Mouse (Mus musculus): Measurements from ENCODE around the gene Avpr2. TPM values are rescaled to one million over a fixed set of nuclear protein-coding genes. Genes with fewer than 3 reads are reported as not detected.

The Avpr2 gene
- polyA plus RNA-seq, 1 experiment from 2014 or later, result 0.08 TPM

GRCm38 (mm10) chrX:73910451-73910850 is 18.5 kb downstream of the Avpr2 start:
- Histone ChIP-seq H3K9me3 (ENCODE audit: low read length) (no peaks in the 10 kb centered on the region), H3K27ac (ENCODE audit: low read depth) (peak overlapping the region; percentile 81), H3K4me3 (ENCODE audit: low read depth, low read length) (peak overlapping the region; percentile 39), H3K4me2 (ENCODE audit: low read depth, low read length) (peak overlapping the region; percentile 62), H3K4me1 (ENCODE audit: insufficient read depth) (peaks cover 4% of the 10 kb centered on the region; the same call in 1 of the 2 replicates), H3K36me3 (replicated peaks; ENCODE audit: insufficient read depth, low read length) (no peaks in the 10 kb centered on the region), H3K9ac (replicated peaks) (peak overlapping the region; percentile 59), H3K27me3 (ENCODE audit: insufficient read depth, low read length) (no peaks in the 10 kb centered on the region)
- DNase-seq (no peak), ATAC-seq (no peak)
- no peak for TF ChIP-seq EP300 (IDR thresholded peaks at IDR 0.05; ENCODE audit: low read depth)
- TF ChIP-seq CTCF (IDR thresholded peaks at IDR 0.05; ENCODE audit: low read depth), result no peak

GRCm38 (mm10) chrX:73911156-73911555 is 19.3 kb downstream of the Avpr2 start:
- Histone ChIP-seq H3K9ac (replicated peaks) (peak overlapping the region; percentile 59), H3K27ac (ENCODE audit: low read depth) (peak overlapping the region; percentile 81), H3K36me3 (replicated peaks; ENCODE audit: insufficient read depth, low read length) (no peaks in the 10 kb centered on the region), H3K4me2 (ENCODE audit: low read depth, low read length) (peak overlapping the region; percentile 62), H3K9me3 (ENCODE audit: low read length) (no peaks in the 10 kb centered on the region), H3K27me3 (ENCODE audit: insufficient read depth, low read length) (no peaks in the 10 kb centered on the region), H3K4me1 (ENCODE audit: insufficient read depth) (peaks cover 5% of the 10 kb centered on the region; the same call in 1 of the 2 replicates), H3K4me3 (ENCODE audit: low read depth, low read length) (peak overlapping the region; percentile 39)
- TF ChIP-seq CTCF (IDR thresholded peaks at IDR 0.05; ENCODE audit: low read depth) (no peak), EP300 (IDR thresholded peaks at IDR 0.05; ENCODE audit: low read depth) (no peak)
- DNase-seq (peak; percentile 62), ATAC-seq (peak; percentile 14; the same call in 1 of the 2 replicates)
- WGBS (ENCODE audit: insufficient replicate concordance), result 27% methylated on average over 21 of the region's 26 CpGs

GRCm38 (mm10) chrX:73911588-73911987 is 19.7 kb downstream of the Avpr2 start:
- Histone ChIP-seq H3K27me3 (ENCODE audit: insufficient read depth, low read length) (no peaks in the 10 kb centered on the region), H3K36me3 (replicated peaks; ENCODE audit: insufficient read depth, low read length) (no peaks in the 10 kb centered on the region), H3K4me3 (ENCODE audit: low read depth, low read length) (no peak overlapping the region), H3K27ac (ENCODE audit: low read depth) (peak overlapping the region; percentile 81), H3K9me3 (ENCODE audit: low read length) (no peaks in the 10 kb centered on the region), H3K9ac (replicated peaks) (no peak overlapping the region), H3K4me1 (ENCODE audit: insufficient read depth) (peaks cover 5% of the 10 kb centered on the region; the same call in 1 of the 2 replicates), H3K4me2 (ENCODE audit: low read depth, low read length) (peak overlapping the region; percentile 62)
- WGBS (ENCODE audit: insufficient replicate concordance), result 39% methylated on average over 2 of the region's 2 CpGs
- ATAC-seq (peak; percentile 16; the same call in 1 of the 2 replicates), DNase-seq (peak; percentile 52)
- TF ChIP-seq EP300 (IDR thresholded peaks at IDR 0.05; ENCODE audit: low read depth) (no peak), CTCF (IDR thresholded peaks at IDR 0.05; ENCODE audit: low read depth) (no peak)

GRCm38 (mm10) chrX:73914827-73915703 is 23.2 kb downstream of the Avpr2 start:
- TF ChIP-seq EP300 (IDR thresholded peaks at IDR 0.05; ENCODE audit: low read depth), result no peak
- peak; percentile 68 for TF ChIP-seq CTCF (IDR thresholded peaks at IDR 0.05; ENCODE audit: low read depth)
- Histone ChIP-seq H3K9ac (replicated peaks) (peak overlapping the region; percentile 53), H3K4me3 (ENCODE audit: low read depth, low read length) (peak overlapping the region; percentile 37), H3K36me3 (replicated peaks; ENCODE audit: insufficient read depth, low read length) (0 out of 2 replicates have a peak, but pooled peaks cover 8% of the 10 kb centered on the region), H3K9me3 (ENCODE audit: low read length) (no peaks in the 10 kb centered on the region), H3K27ac (ENCODE audit: low read depth) (peak overlapping the region; percentile 86), H3K27me3 (ENCODE audit: insufficient read depth, low read length) (no peaks in the 10 kb centered on the region), H3K4me2 (ENCODE audit: low read depth, low read length) (peak overlapping the region; percentile 70), H3K4me1 (ENCODE audit: insufficient read depth) (peaks cover 5% of the 10 kb centered on the region; the same call in 1 of the 2 replicates)
- DNase-seq, result peak; percentile 88
- WGBS (ENCODE audit: insufficient replicate concordance), result 21% methylated on average over 31 of the region's 31 CpGs
- peak; percentile 96 for ATAC-seq

- Histone ChIP-seq H3K4me1 (ENCODE audit: insufficient read depth) (peaks cover 2% of the 10 kb centered on the region; the same call in 1 of the 2 replicates), H3K27me3 (ENCODE audit: insufficient read depth, low read length) (no peaks in the 10 kb centered on the region), H3K4me3 (ENCODE audit: low read depth, low read length) (no peak overlapping the region), H3K9me3 (ENCODE audit: low read length) (no peaks in the 10 kb centered on the region), H3K36me3 (replicated peaks; ENCODE audit: insufficient read depth, low read length) (0 out of 2 replicates have a peak, but pooled peaks cover 8% of the 10 kb centered on the region), H3K4me2 (ENCODE audit: low read depth, low read length) (no peak overlapping the region), H3K9ac (replicated peaks) (no peak overlapping the region), H3K27ac (ENCODE audit: low read depth) (no peak overlapping the region)
- ATAC-seq (no peak), DNase-seq (no peak)
- 85% methylated on average over 8 of the region's 8 CpGs for WGBS (ENCODE audit: insufficient replicate concordance)
- TF ChIP-seq EP300 (IDR thresholded peaks at IDR 0.05; ENCODE audit: low read depth) (no peak), CTCF (IDR thresholded peaks at IDR 0.05; ENCODE audit: low read depth) (no peak)
Observed at GRCm38 (mm10) chrX:73916945-73917344, 25.0 kb downstream of the Avpr2 start.

GRCm38 (mm10) chrX:73918631-73919030 is 26.7 kb downstream of the Avpr2 start:
- Histone ChIP-seq H3K27me3 (ENCODE audit: insufficient read depth, low read length) (no peaks in the 10 kb centered on the region), H3K9me3 (ENCODE audit: low read length) (no peaks in the 10 kb centered on the region), H3K9ac (replicated peaks) (no peak overlapping the region), H3K36me3 (replicated peaks; ENCODE audit: insufficient read depth, low read length) (0 out of 2 replicates have a peak, but pooled peaks cover 8% of the 10 kb centered on the region), H3K4me1 (ENCODE audit: insufficient read depth) (peaks cover 2% of the 10 kb centered on the region; the same call in 1 of the 2 replicates), H3K4me2 (ENCODE audit: low read depth, low read length) (no peak overlapping the region), H3K27ac (ENCODE audit: low read depth) (no peak overlapping the region), H3K4me3 (ENCODE audit: low read depth, low read length) (no peak overlapping the region)
- TF ChIP-seq CTCF (IDR thresholded peaks at IDR 0.05; ENCODE audit: low read depth), result no peak
- no peak for TF ChIP-seq EP300 (IDR thresholded peaks at IDR 0.05; ENCODE audit: low read depth)
- no peak for DNase-seq
- 76% methylated on average over 5 of the region's 5 CpGs for WGBS (ENCODE audit: insufficient replicate concordance)
- ATAC-seq, result no peak

Measured in liver, postnatal 0 days (tissue).